Mouse (Mus musculus) heart, embryonic 13.5 days (tissue): ENCODE data around the gene Ppp2r5c. TPM values are rescaled to one million over a fixed set of nuclear protein-coding genes. Genes with fewer than 3 reads are reported as not detected.

ENCODE experiments used
- ATAC-seq: fragments of 200-750 bp; cut with Nextera tagmentation; 2 replicates; pipeline ENCODE4 v1.8.0; 2017; ENCODE audit warnings: moderate TSS enrichment; ENCODE audit not compliant: insufficient number of reproducible peaks, low FRiP score, low TSS enrichment; ENCODE audit errors: extremely low read depth
- H3K27ac ChIP-seq: fragments of 300-500 bp; sonication (generic); replicated peaks from 2 replicates; pipeline ENCODE4 v1.5.1; 2015; ENCODE audit warnings: moderate library complexity, mild to moderate bottlenecking, inconsistent platforms
- H3K27me3 ChIP-seq: fragments of 300-500 bp; sonication (generic); replicated peaks from 2 replicates; pipeline ENCODE4 v1.6.1; 2015; ENCODE audit warnings: mild to moderate bottlenecking, inconsistent platforms
- H3K36me3 ChIP-seq: fragments of 300-500 bp; sonication (generic); 2 replicates; pipeline ENCODE4 v1.6.1; 2015; ENCODE audit warnings: mild to moderate bottlenecking, inconsistent platforms
- H3K4me1 ChIP-seq: fragments of 300-500 bp; sonication (generic); 2 replicates; pipeline ENCODE4 v1.6.1; 2015; ENCODE audit warnings: inconsistent platforms
- H3K4me2 ChIP-seq: fragments of 300-500 bp; sonication (generic); 2 replicates; pipeline ENCODE4 v1.6.1; 2015; ENCODE audit warnings: inconsistent platforms, mild to moderate bottlenecking, moderate library complexity
- H3K4me3 ChIP-seq: fragments of 300-500 bp; sonication (generic); 2 replicates; pipeline ENCODE4 v1.5.1; 2015; ENCODE audit warnings: moderate library complexity, mild to moderate bottlenecking, inconsistent platforms
- H3K9ac ChIP-seq: fragments of 300-500 bp; sonication (generic); 2 replicates; pipeline ENCODE4 v1.6.1; 2015; ENCODE audit warnings: inconsistent platforms, mild to moderate bottlenecking, moderate library complexity
- H3K9me3 ChIP-seq: fragments of 300-500 bp; sonication (generic); 2 replicates; pipeline ENCODE4 v1.6.1; 2016; ENCODE audit warnings: inconsistent platforms
- WGBS: fragments of 180-500 bp; shearing (Covaris S2); methylation state at CpG from one replicate; pipeline ENCODE4 v1.1.7; 2015; ENCODE audit warnings: mixed read lengths; 5-methylcytosine and 5-hydroxymethylcytosine counted together
- polyA plus RNA-seq: library from polyadenylated mRNA; unstranded; fragments of >200 nt; fragmentation: Nextera tagmentation; extraction: Ambion mirVana; gene quantifications from 2 replicates; pipeline ENCODE4 v1.2.1, GENCODE M21; 2015

Ppp2r5c gene
- polyA plus RNA-seq, 1 experiment from 2014 or later, result 113 TPM

- no peak overlapping the region for H3K9ac ChIP-seq
- peaks cover 4% of the 10 kb centered on the region for H3K27me3 ChIP-seq
- H3K9me3 ChIP-seq, result no peaks in the 10 kb centered on the region
- H3K4me3 ChIP-seq, result no peak overlapping the region
- H3K36me3 ChIP-seq, result no peaks in the 10 kb centered on the region
- peaks cover 18% of the 10 kb centered on the region for H3K4me1 ChIP-seq
- no peak for ATAC-seq
- 50% methylated on average over 2 of the region's 3 CpGs for WGBS
- no peak overlapping the region for H3K4me2 ChIP-seq
- no peak overlapping the region for H3K27ac ChIP-seq
These were observed 25.6 kb upstream of the Ppp2r5c start for GRCm38 (mm10) chr12:110421361-110421760.

- WGBS, result 68% methylated on average over 5 of the region's 5 CpGs
- Histone ChIP-seq H3K9ac (no peak overlapping the region), H3K27me3 (no peaks in the 10 kb centered on the region), H3K27ac (no peak overlapping the region), H3K36me3 (no peaks in the 10 kb centered on the region), H3K4me3 (no peak overlapping the region), H3K9me3 (no peaks in the 10 kb centered on the region), H3K4me2 (no peak overlapping the region), H3K4me1 (no peaks in the 10 kb centered on the region)
- ATAC-seq, result no peak
These were observed 22.8 kb upstream of the Ppp2r5c start for GRCm38 (mm10) chr12:110424008-110424704.

- no peak for ATAC-seq
- WGBS, result 72% methylated on average over 13 of the region's 13 CpGs
- no peaks in the 10 kb centered on the region for H3K36me3 ChIP-seq
These were observed 20.4 kb upstream of the Ppp2r5c start for GRCm38 (mm10) chr12:110426417-110427010.

GRCm38 (mm10) chr12:110429340-110429973, 17.5 kb upstream of the Ppp2r5c start:
- Histone ChIP-seq H3K27ac (no peak overlapping the region), H3K36me3 (no peaks in the 10 kb centered on the region), H3K4me1 (peaks cover 8% of the 10 kb centered on the region; the same call in 1 of the 2 replicates), H3K4me2 (no peak overlapping the region), H3K9ac (no peak overlapping the region), H3K4me3 (no peak overlapping the region), H3K9me3 (no peaks in the 10 kb centered on the region), H3K27me3 (peaks cover 18% of the 10 kb centered on the region; the same call in 1 of the 2 replicates)
- 64% methylated on average over 12 of the region's 12 CpGs for WGBS
- no peak for ATAC-seq

More at GRCm38 (mm10) chr12:110426417-110427010, 20.4 kb upstream of the Ppp2r5c start:
- H3K4me1 ChIP-seq, result peaks cover 3% of the 10 kb centered on the region; the same call in 1 of the 2 replicates
- H3K4me3 ChIP-seq, result no peak overlapping the region
- H3K27ac ChIP-seq, result no peak overlapping the region
- 0 out of 2 replicates have a peak, but pooled peaks cover 6% of the 10 kb centered on the region for H3K27me3 ChIP-seq
- H3K9me3 ChIP-seq, result no peaks in the 10 kb centered on the region
- H3K9ac ChIP-seq, result no peak overlapping the region
- no peak overlapping the region for H3K4me2 ChIP-seq

GRCm38 (mm10) chr12:110429990-110430389, 16.9 kb upstream of the Ppp2r5c start:
- Histone ChIP-seq H3K4me3 (no peak overlapping the region), H3K9ac (no peak overlapping the region), H3K27ac (no peak overlapping the region), H3K27me3 (peaks cover 20% of the 10 kb centered on the region; the same call in 1 of the 2 replicates), H3K4me2 (no peak overlapping the region), H3K4me1 (peaks cover 8% of the 10 kb centered on the region; the same call in 1 of the 2 replicates), H3K9me3 (no peaks in the 10 kb centered on the region), H3K36me3 (no peaks in the 10 kb centered on the region)
- no peak for ATAC-seq
- WGBS, result 74% methylated on average over 10 of the region's 10 CpGs

GRCm38 (mm10) chr12:110431805-110432204, 15.1 kb upstream of the Ppp2r5c start:
- Histone ChIP-seq H3K27ac (no peak overlapping the region), H3K4me1 (peaks cover 11% of the 10 kb centered on the region; the same call in 1 of the 2 replicates), H3K4me2 (no peak overlapping the region), H3K36me3 (no peaks in the 10 kb centered on the region), H3K27me3 (peaks cover 23% of the 10 kb centered on the region; the same call in 1 of the 2 replicates), H3K9me3 (no peaks in the 10 kb centered on the region), H3K9ac (no peak overlapping the region), H3K4me3 (no peak overlapping the region)
- 26% methylated on average over 7 of the region's 7 CpGs for WGBS
- no peak for ATAC-seq

- peaks cover 10% of the 10 kb centered on the region; the same call in 1 of the 2 replicates for H3K4me1 ChIP-seq
- H3K4me2 ChIP-seq, result no peak overlapping the region
- 0 out of 2 replicates have a peak, but pooled peaks cover 9% of the 10 kb centered on the region for H3K9me3 ChIP-seq
- no peak overlapping the region for H3K9ac ChIP-seq
- no peak overlapping the region for H3K27ac ChIP-seq
- no peaks in the 10 kb centered on the region for H3K36me3 ChIP-seq
- ATAC-seq, result no peak
- peaks cover 17% of the 10 kb centered on the region; the same call in 1 of the 2 replicates for H3K27me3 ChIP-seq
- WGBS, result 46% methylated on average over 9 of the region's 9 CpGs
- H3K4me3 ChIP-seq, result no peak overlapping the region
These were observed 10.1 kb upstream of the Ppp2r5c start for GRCm38 (mm10) chr12:110436638-110437366.

- H3K4me3 ChIP-seq, result no peak overlapping the region
- no peak for ATAC-seq
- peaks cover 16% of the 10 kb centered on the region; the same call in 1 of the 2 replicates for H3K27me3 ChIP-seq
- no peak overlapping the region for H3K4me2 ChIP-seq
- 0 out of 2 replicates have a peak, but pooled peaks cover 9% of the 10 kb centered on the region for H3K9me3 ChIP-seq
- no peak overlapping the region for H3K9ac ChIP-seq
- H3K27ac ChIP-seq, result no peak overlapping the region
- no peaks in the 10 kb centered on the region for H3K36me3 ChIP-seq
- peaks cover 7% of the 10 kb centered on the region; the same call in 1 of the 2 replicates for H3K4me1 ChIP-seq
- WGBS, result 66% methylated on average over 7 of the region's 7 CpGs
These were observed 9.6 kb upstream of the Ppp2r5c start for GRCm38 (mm10) chr12:110437367-110437703.

GRCm38 (mm10) chr12:110438367-110438973, 8.4 kb upstream of the Ppp2r5c start:
- Histone ChIP-seq H3K9ac (no peak overlapping the region), H3K27ac (no peak overlapping the region), H3K36me3 (no peaks in the 10 kb centered on the region), H3K4me2 (no peak overlapping the region), H3K9me3 (0 out of 2 replicates have a peak, but pooled peaks cover 9% of the 10 kb centered on the region), H3K4me1 (peaks cover 7% of the 10 kb centered on the region; the same call in 1 of the 2 replicates), H3K27me3 (peaks cover 21% of the 10 kb centered on the region), H3K4me3 (no peak overlapping the region)
- no peak for ATAC-seq
- 44% methylated on average over 5 of the region's 5 CpGs for WGBS

GRCm38 (mm10) chr12:110442238-110442637, 4.7 kb upstream of the Ppp2r5c start:
- Histone ChIP-seq H3K4me3 (no peak overlapping the region), H3K9ac (no peak overlapping the region), H3K27me3 (peaks cover 27% of the 10 kb centered on the region), H3K9me3 (0 out of 2 replicates have a peak, but pooled peaks cover 9% of the 10 kb centered on the region), H3K4me2 (no peak overlapping the region), H3K27ac (no peak overlapping the region), H3K4me1 (peaks cover 5% of the 10 kb centered on the region; the same call in 1 of the 2 replicates), H3K36me3 (no peaks in the 10 kb centered on the region)
- whole genome bisulfite sequencing, result 86% methylated on average over 2 of the region's 2 CpGs
- ATAC-seq, result no peak
